Mouse (Mus musculus) olfactory bulb, adult 2 months (tissue): ENCODE measurements around the gene Map3k3. TPM values are rescaled to one million over a fixed set of nuclear protein-coding genes. Genes with fewer than 3 reads are reported as not detected.

Experiments
- H3K27ac ChIP-seq: fragments of 200-500 bp; 2 replicates; pipeline ENCODE4 v1.5.1; 2012; ENCODE audit warnings: low read depth, low read length; ENCODE audit not compliant: insufficient read depth
- H3K4me1 ChIP-seq: fragments of 200-500 bp; 2 replicates; pipeline ENCODE4 v1.6.1; 2012; ENCODE audit warnings: low read length; ENCODE audit not compliant: control insufficient read depth, insufficient read depth
- H3K4me3 ChIP-seq: fragments of 200-500 bp; 2 replicates; pipeline ENCODE4 v1.5.1; 2012; ENCODE audit warnings: mild to moderate bottlenecking, low read depth, low read length, moderate library complexity; ENCODE audit not compliant: insufficient read depth
- CTCF ChIP-seq: fragments of 200-500 bp; IDR thresholded peaks from 2 replicates; pipeline ENCODE4 v1.5.1; 2012; ENCODE audit warnings: low read depth, mild to moderate bottlenecking, low read length, moderate library complexity; ENCODE audit not compliant: insufficient read depth
- POLR2A ChIP-seq: fragments of 200-500 bp; IDR thresholded peaks from 2 replicates; pipeline ENCODE4 v1.6.1; 2012; ENCODE audit warnings: mild to moderate bottlenecking, low read depth, low read length, moderate library complexity; ENCODE audit not compliant: insufficient read depth
- WGBS: fragments of 180-500 bp; shearing (Covaris S2); methylation state at CpG from one replicate; pipeline ENCODE4 v1.1.7; 2018; 5-methylcytosine and 5-hydroxymethylcytosine counted together
- polyA plus RNA-seq: library from polyadenylated mRNA; stranded (reverse); fragments of >200 nt; gene quantifications from 2 replicates; pipeline ENCODE4 v1.2.4, GENCODE M21; 2012; ENCODE audit warnings: low replicate concordance; ENCODE audit not compliant: missing spikeins, insufficient read depth, insufficient read length

Map3k3 gene
- polyA plus RNA-seq, 1 experiment = not detected

- no peak overlapping the region for H3K27ac ChIP-seq
- TF ChIP-seq CTCF (no peak), POLR2A (no peak)
- WGBS = 91% methylated on average over 19 of the region's 19 CpGs
Measured at GRCm38 (mm10) chr11:106201337-106202122, 117.1 kb downstream of the Map3k3 start.

GRCm38 (mm10) chr11:106202123-106202465, 117.7 kb downstream of the Map3k3 start, which contains the start of gene Strada:
Strada (minus strand) TSS chr11:106202168.
- TF ChIP-seq POLR2A (no peak), CTCF (no peak)
- Histone ChIP-seq H3K27ac (no peak within 1 kb of the TSS), H3K4me1 (no peaks in the 10 kb centered on the region), H3K4me3 (no peak within 1 kb of the TSS)
- 84% methylated on average over 5 of the region's 5 CpGs for WGBS

More at GRCm38 (mm10) chr11:106201337-106202122, 117.1 kb downstream of the Map3k3 start:
- H3K4me1 ChIP-seq = no peaks in the 10 kb centered on the region
- no peak overlapping the region for H3K4me3 ChIP-seq

Other genes starting within 250 kb of the Map3k3 start
- not detected in 2 replicates for gene Cyb561, start 131.3 kb upstream of the Map3k3 start, polyA plus RNA-seq
- gene Ace, start 116.7 kb upstream of the Map3k3 start, polyA plus RNA-seq = not detected in 2 replicates
- not detected in 2 replicates for gene Ace3, start 89.9 kb upstream of the Map3k3 start, polyA plus RNA-seq
- gene Kcnh6, start 76.5 kb upstream of the Map3k3 start, polyA plus RNA-seq = not detected in 2 replicates
- 52.7 and 159 TPM in 2 replicates for gene Dcaf7, start 47.7 kb upstream of the Map3k3 start, polyA plus RNA-seq
- gene Taco1, start 18.6 kb upstream of the Map3k3 start, polyA plus RNA-seq = not detected in 2 replicates
- gene Gm10840, start 76.2 kb downstream of the Map3k3 start, polyA plus RNA-seq = not detected in 2 replicates
- 164 and 291 TPM in 2 replicates for gene Limd2, start 76.2 kb downstream of the Map3k3 start, polyA plus RNA-seq
- 209 TPM in 1 of 2 replicates, not detected in the other for gene Strada, start 117.6 kb downstream of the Map3k3 start, polyA plus RNA-seq
- not detected in 2 replicates for gene Ccdc47, start 131.7 kb downstream of the Map3k3 start, polyA plus RNA-seq
- gene Ddx42, start 132.3 kb downstream of the Map3k3 start, polyA plus RNA-seq = not detected in 2 replicates
- not detected in 2 replicates for gene Ftsj3, start 171.5 kb downstream of the Map3k3 start, polyA plus RNA-seq
- not detected in 2 replicates for gene Psmc5, start 171.5 kb downstream of the Map3k3 start, polyA plus RNA-seq
- gene Smarcd2, start 188.4 kb downstream of the Map3k3 start, polyA plus RNA-seq = not detected in 2 replicates
- gene Tcam1, start 192.1 kb downstream of the Map3k3 start, polyA plus RNA-seq = not detected in 2 replicates
- not detected in 2 replicates for gene Gh, start 217.3 kb downstream of the Map3k3 start, polyA plus RNA-seq
- gene Cd79b, start 230.1 kb downstream of the Map3k3 start, polyA plus RNA-seq = not detected in 2 replicates